8 mouse cellular contexts compared by ENCODE assay signal in the genomic region with DNA sequence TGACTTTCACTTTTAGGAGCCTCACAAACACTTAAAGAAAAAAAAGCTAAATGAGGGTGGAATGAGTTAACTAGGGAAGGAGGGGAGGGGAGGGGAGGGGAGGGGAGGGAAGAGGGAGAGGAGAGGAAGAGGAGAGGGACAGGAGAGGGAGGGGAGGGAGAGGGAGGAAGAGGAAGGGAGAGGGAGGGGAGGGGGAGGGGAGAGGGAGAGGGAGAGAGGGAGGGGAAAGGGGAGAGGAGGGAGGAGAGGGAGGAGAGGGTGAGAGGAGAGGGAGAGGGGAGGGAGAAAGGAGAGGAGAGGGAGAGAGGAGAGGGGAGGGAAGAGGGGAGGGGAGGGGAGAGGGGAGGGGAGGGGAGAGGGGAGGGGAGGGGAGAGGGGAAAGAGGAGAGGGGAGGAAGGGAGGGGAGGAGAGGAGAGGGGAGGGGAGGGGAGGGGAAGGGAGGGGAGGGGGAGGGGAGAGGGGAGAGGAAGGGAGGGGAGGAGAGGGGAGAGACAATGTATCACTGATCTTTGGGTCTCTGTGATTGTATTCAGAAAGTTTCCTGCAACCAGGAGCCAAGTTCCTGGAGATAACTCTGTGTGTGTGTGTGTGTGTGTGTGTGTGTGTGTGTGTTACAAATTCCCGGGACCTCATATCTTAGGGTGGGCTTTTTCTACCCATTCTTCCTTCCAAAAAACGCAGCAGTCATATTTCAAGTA.
DNase-seq lines count a peak whose midpoint lies in the region; ATAC-seq and TF ChIP-seq lines count a peak whose summit lies in the region.
"Had no signal": no experiment of that assay in that cellular context is flagged by ENCODE, and none has a peak within 500 bp of the region (broad histone marks: within the 10 kb centered on the region; RNA-seq: fewer than 3 reads in every experiment).

No protein-coding gene starts in this region.

- no peak overlapping the region for H3K9ac ChIP-seq in lung, postnatal 0 days (replicated peaks; ENCODE audit: low read depth)
- H3K9ac ChIP-seq in forebrain, embryonic 16.5 days (replicated peaks; ENCODE audit: low read depth, low read length): peak overlapping the region; percentile 43
- H3K9ac ChIP-seq in limb, embryonic 14.5 days (ENCODE audit: low read depth, low read length, severe bottlenecking): no peak overlapping the region
- H3K9ac ChIP-seq in stomach, embryonic 15.5 days: no peak overlapping the region

- H3K4me3 ChIP-seq in lung, postnatal 0 days (ENCODE audit: low read depth, low read length): no peak overlapping the region
- H3K4me3 ChIP-seq in forebrain, embryonic 16.5 days (replicated peaks; ENCODE audit: low read length): no peak overlapping the region
- no peak overlapping the region for H3K4me3 ChIP-seq in limb, embryonic 14.5 days (replicated peaks; ENCODE audit: low read length)
- no peak overlapping the region for H3K4me3 ChIP-seq in stomach, embryonic 15.5 days (replicated peaks)

- H3K9me3 ChIP-seq in lung, postnatal 0 days (ENCODE audit: low read length): no peaks in the 10 kb centered on the region
- H3K9me3 ChIP-seq in forebrain, embryonic 16.5 days (ENCODE audit: control insufficient read depth, low read length): no peaks in the 10 kb centered on the region
- no peaks in the 10 kb centered on the region for H3K9me3 ChIP-seq in limb, embryonic 14.5 days (ENCODE audit: control insufficient read depth, low read length)
- H3K9me3 ChIP-seq in stomach, embryonic 15.5 days: no peaks in the 10 kb centered on the region

- peak overlapping the region; percentile 85 for H3K27ac ChIP-seq in lung, postnatal 0 days (ENCODE audit: low read length)
- H3K27ac ChIP-seq in forebrain, embryonic 16.5 days (ENCODE audit: low read length): peak overlapping the region; percentile 71
- no peak overlapping the region for H3K27ac ChIP-seq in limb, embryonic 14.5 days (replicated peaks; ENCODE audit: low read depth, low read length)
- H3K27ac ChIP-seq in stomach, embryonic 15.5 days: peak overlapping the region; percentile 91

- TF ChIP-seq CTCF in lung, postnatal 0 days (IDR thresholded peaks at IDR 0.05): no peak

- TF ChIP-seq EP300 in lung, postnatal 0 days (IDR thresholded peaks at IDR 0.05): no peak

- H3K4me2 ChIP-seq in lung, postnatal 0 days (replicated peaks; ENCODE audit: low read depth, low read length): no peak overlapping the region
- peak overlapping the region; percentile 47 for H3K4me2 ChIP-seq in forebrain, embryonic 16.5 days (ENCODE audit: low read length)
- H3K4me2 ChIP-seq in limb, embryonic 14.5 days (replicated peaks; ENCODE audit: low read depth, low read length, severe bottlenecking): 0 out of 2 replicates have a peak overlapping the region, but pooled peaks have one; percentile 36
- H3K4me2 ChIP-seq in stomach, embryonic 15.5 days: peak overlapping the region; percentile 44; the same call in 1 of the 2 replicates

- 11% methylated on average over 2 of the region's 2 CpGs for WGBS in lung, postnatal 0 days
- 20% methylated on average over 2 of the region's 2 CpGs for WGBS in forebrain, embryonic 16.5 days
- WGBS in limb, embryonic 14.5 days: 40% methylated on average over 2 of the region's 2 CpGs
- WGBS in stomach, embryonic 15.5 days: 14% methylated on average over 2 of the region's 2 CpGs

- H3K4me1 ChIP-seq in lung, postnatal 0 days (ENCODE audit: insufficient read depth, low read depth, low read length): peaks cover 24% of the 10 kb centered on the region
- H3K4me1 ChIP-seq in forebrain, embryonic 16.5 days (replicated peaks; ENCODE audit: control insufficient read depth, insufficient read depth, low read length): peaks cover 28% of the 10 kb centered on the region
- peaks cover 29% of the 10 kb centered on the region for H3K4me1 ChIP-seq in limb, embryonic 14.5 days (ENCODE audit: control insufficient read depth, insufficient read depth, low read length)
- H3K4me1 ChIP-seq in stomach, embryonic 15.5 days: peaks cover 31% of the 10 kb centered on the region

- H3K36me3 ChIP-seq in lung, postnatal 0 days (ENCODE audit: insufficient read depth, low read length): no peaks in the 10 kb centered on the region
- H3K36me3 ChIP-seq in forebrain, embryonic 16.5 days (ENCODE audit: control insufficient read depth, insufficient read depth): no peaks in the 10 kb centered on the region
- no peaks in the 10 kb centered on the region for H3K36me3 ChIP-seq in limb, embryonic 14.5 days (ENCODE audit: control insufficient read depth, insufficient read depth, low read length)
- no peaks in the 10 kb centered on the region for H3K36me3 ChIP-seq in stomach, embryonic 15.5 days

- no peaks in the 10 kb centered on the region for H3K27me3 ChIP-seq in lung, postnatal 0 days (replicated peaks; ENCODE audit: insufficient read depth, low read length)
- H3K27me3 ChIP-seq in forebrain, embryonic 16.5 days (replicated peaks; ENCODE audit: control insufficient read depth, insufficient read depth, low read length): no peaks in the 10 kb centered on the region
- no peaks in the 10 kb centered on the region for H3K27me3 ChIP-seq in limb, embryonic 14.5 days (ENCODE audit: control insufficient read depth, insufficient read depth, low read length)
- no peaks in the 10 kb centered on the region for H3K27me3 ChIP-seq in stomach, embryonic 15.5 days (replicated peaks)

- no peak for TF ChIP-seq POLR2A in limb, embryonic 14.5 days (IDR thresholded peaks at IDR 0.05; ENCODE audit: borderline replicate concordance, extremely low read depth, insufficient read depth, insufficient read length)

- no peak for ATAC-seq in lung, postnatal 0 days
- no peak; the same call in 1 of the 2 replicates for ATAC-seq in forebrain, embryonic 16.5 days
- ATAC-seq in limb, embryonic 14.5 days (ENCODE audit: low FRiP score, low read depth): no peak
- no peak for ATAC-seq in stomach, embryonic 15.5 days (ENCODE audit: insufficient read depth, low FRiP score, low read depth)

- DNase-seq in lung, postnatal 0 days (ENCODE audit: low spot score): peak; percentile 33
- DNase-seq in lung, postnatal 25 days (ENCODE audit: low spot score): no peak
- no peak for DNase-seq in limb, embryonic 14.5 days (ENCODE audit: low spot score)
- no peak for DNase-seq in adrenal gland, adult (ENCODE audit: inconsistent age in 2 of 2, low spot score in 1 of 2)
- no peak for DNase-seq in T-cell, adult 2 months (ENCODE audit: low spot score)
- DNase-seq: thymus, postnatal 4 days had no signal
